Mouse (Mus musculus) lung, postnatal 25 days (tissue): Measurements from ENCODE around the gene AU040320.
A peak's percentile ranks its signal among the peaks of the same experiment; 100 is the strongest.

ENCODE experiments used
- DNase-seq: peaks from one replicate; pipeline ENCODE4 v3.0.0; 2022; ENCODE audit warnings: low spot score

The AU040320 gene

GRCm38 (mm10) chr4:126860268-126860986 lies 107.1 kb downstream of the AU040320 start:
- no peak for DNase-seq

DNA sequence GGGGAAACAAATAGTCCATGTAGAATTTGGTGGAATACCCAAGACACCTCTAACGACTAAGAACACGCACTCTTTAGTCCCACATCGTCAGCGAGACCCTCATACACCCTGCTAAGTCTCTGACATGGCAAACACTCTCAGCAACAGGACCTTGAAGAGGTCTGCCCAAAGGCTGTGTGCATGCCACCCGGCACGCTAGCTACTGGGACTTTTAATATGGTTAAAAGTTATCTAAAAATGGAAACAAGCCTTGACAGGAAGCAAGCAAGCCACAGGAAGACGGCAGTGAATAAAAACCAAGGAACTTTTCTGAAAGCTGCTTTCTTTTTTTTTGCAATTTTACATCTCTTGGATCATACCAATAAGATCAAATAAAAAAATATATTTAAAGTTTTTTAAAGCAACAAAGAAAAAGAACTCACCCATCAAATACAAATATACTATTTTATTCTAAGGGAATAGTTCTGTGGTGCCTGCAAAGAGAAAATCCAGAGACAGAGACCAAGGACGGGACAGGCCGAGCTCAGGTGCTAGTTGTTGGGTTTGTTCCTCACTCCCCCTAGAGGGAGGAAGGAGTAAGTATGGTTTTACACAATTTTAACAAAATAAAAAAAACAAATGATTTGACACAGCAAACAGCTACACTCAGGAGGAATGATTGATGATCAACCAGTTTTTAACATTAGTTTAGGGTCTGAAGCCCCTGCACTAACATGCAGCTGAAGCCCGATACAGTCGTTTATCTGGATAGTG lies 108.3 kb downstream of the AU040320 start:
- DNase-seq: no peak

DNA sequence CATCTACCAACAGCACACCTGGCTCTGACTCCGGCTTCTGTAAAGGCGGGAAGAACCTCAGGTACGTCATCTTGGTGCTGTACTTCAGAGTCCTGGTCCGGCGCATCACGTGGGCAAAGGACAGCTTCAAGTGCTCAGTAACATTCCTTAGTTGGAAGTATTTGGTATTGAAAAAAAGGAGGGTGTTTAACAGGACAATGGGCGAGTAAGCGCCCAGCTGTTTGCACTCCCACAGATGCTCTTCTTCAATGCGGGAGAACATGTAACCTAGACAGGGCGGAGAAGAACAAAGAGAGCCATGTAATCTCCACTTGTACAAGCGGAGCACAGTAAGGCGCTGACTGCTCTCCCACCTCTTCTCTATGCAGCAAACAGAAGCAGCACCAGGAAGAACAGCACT lies 115.4 kb downstream of the AU040320 start:
- DNase-seq: no peak

GRCm38 (mm10) chr4:126872717-126873116 lies 119.4 kb downstream of the AU040320 start:
- peak; percentile 11 for DNase-seq

DNA sequence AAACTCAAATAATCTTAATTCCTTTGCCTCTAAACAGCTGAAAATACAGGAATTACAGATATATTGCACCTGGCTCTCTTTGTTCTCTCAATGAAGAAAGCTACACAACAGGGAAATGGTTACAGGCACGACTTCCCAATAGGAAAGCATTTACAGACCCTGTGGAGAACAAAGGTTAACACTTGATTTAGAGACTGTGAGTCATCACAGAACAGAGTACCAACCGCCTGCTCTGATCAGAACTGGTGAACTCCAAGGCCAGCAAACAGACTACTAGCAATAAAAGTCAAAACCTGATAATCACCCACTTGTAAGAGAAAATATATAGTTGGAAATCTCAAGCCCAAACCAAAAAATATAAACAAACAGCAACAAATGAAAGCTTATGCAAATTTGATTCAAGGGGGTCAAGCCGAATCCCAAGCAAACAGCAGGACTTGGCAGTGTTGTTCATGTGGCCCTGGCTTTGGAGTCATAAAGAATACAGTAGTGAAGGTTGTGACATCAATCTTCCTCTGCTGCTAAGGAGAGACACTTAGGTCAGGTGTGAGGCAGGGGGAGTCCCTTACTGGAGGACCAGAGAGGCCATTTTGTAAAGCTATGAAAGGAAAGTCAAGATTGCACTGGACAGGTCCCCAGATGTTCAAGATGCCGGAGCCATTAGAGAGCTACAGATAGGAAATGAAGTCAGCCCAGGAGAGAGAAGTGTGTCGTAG lies 126.4 kb downstream of the AU040320 start:
- DNase-seq: no peak

DNA sequence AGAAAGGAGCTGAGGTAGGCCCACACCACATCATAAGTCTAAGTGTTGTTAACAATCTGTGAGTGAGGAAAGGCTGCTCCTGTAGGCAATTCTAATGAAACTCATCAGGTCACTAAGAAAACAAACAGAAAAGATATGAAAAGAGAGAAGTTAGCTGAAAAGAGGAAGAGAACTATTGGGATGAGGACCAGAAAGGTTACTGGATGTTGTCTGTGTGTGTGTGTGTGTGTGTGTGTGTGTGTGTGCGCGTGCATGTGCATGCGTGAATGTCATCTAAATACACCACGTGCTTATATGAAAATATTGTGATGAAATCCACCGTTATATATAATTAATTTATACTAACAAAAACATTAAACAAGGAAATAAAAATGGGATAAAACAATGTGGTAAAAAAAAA lies 130.3 kb downstream of the AU040320 start:
- no peak for DNase-seq

GRCm38 (mm10) chr4:126885953-126886352 lies 132.6 kb downstream of the AU040320 start:
- DNase-seq: no peak

DNA sequence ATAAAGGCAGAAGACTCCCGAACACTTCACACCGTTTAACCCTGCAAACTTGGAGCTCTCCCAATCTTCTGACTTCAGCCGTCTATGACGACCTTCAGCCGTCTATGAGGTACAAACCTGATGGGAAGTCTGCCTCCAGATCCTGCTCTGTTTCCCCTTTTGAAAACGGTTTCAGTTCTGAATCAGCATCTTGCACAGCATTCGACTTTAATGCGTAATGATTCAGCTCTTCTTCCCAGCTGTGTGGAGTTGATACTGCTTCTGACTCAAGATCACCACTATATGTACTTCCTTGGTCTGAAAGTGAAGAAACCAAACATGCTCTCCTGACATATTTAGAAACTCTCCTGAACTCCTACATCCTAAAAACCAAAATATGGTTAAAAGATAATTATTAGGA lies 136.5 kb downstream of the AU040320 start:
- DNase-seq: no peak
